Mouse (Mus musculus) G1E (cell line): ENCODE results near the gene Il22ra1.

Experiments
- CTCF ChIP-seq: IDR thresholded peaks from 2 replicates; pipeline ENCODE4 v1.5.1; 2012; ENCODE audit warnings: low read depth, low read length, inconsistent platforms, mixed read lengths
- GATA1 ChIP-seq: IDR thresholded peaks from 2 replicates; pipeline ENCODE4 v1.6.1; 2012; ENCODE audit warnings: borderline replicate concordance, low read length, inconsistent platforms, mixed read lengths
- POLR2AphosphoS5 ChIP-seq: IDR thresholded peaks from 2 replicates; pipeline ENCODE4 v1.6.1; 2012; ENCODE audit warnings: low read depth, low read length, inconsistent platforms; ENCODE audit not compliant: insufficient replicate concordance
- TAL1 ChIP-seq: conservative IDR thresholded peaks from 2 replicates; pipeline ENCODE4 v1.6.1; 2012; ENCODE audit warnings: low read depth, low read length, inconsistent platforms, mixed read lengths

- no peak for TF ChIP-seq CTCF
- no peak for TF ChIP-seq GATA1
- no peak for TF ChIP-seq POLR2AphosphoS5
- no peak for TF ChIP-seq TAL1
These were observed 33.1 kb downstream of the Il22ra1 start for GRCm38 (mm10) chr4:135761048-135761447.
